Mouse (Mus musculus) small intestine, adult 2 months (tissue): ENCODE measurements around the gene Gpr62.

ENCODE experiments used
- CTCF ChIP-seq: fragments of 200-500 bp; IDR thresholded peaks from 2 replicates; pipeline ENCODE4 v1.5.1; 2012; ENCODE audit warnings: low read depth, mild to moderate bottlenecking, control low read depth, inconsistent platforms, low read length, moderate library complexity, mixed read lengths; ENCODE audit not compliant: insufficient replicate concordance, insufficient read length; ENCODE audit errors: extremely low read depth
- POLR2A ChIP-seq: fragments of 200-500 bp; IDR thresholded peaks from 2 replicates; pipeline ENCODE4 v1.6.1; 2012; ENCODE audit warnings: low read depth, mild to moderate bottlenecking, control low read depth, inconsistent platforms, low read length, moderate library complexity

GRCm38 (mm10) chr9:106436566-106436965 is 29.2 kb downstream of the Gpr62 start:
- TF ChIP-seq CTCF = no peak
- TF ChIP-seq POLR2A = no peak
